Mouse (Mus musculus) left cerebral cortex, adult 11 months (tissue): ENCODE measurements around the gene Myo5c.

ENCODE experiments used
- DNase-seq: peaks from one replicate; pipeline ENCODE4 v3.0.0; 2022; ENCODE audit warnings: low spot score

The Myo5c gene

GRCm38 (mm10) chr9:75231841-75232746 lies at the start of gene Myo5c:
TSS of gene Myo5c (plus strand) at chr9:75232020.
- DNase-seq = no peak

DNA sequence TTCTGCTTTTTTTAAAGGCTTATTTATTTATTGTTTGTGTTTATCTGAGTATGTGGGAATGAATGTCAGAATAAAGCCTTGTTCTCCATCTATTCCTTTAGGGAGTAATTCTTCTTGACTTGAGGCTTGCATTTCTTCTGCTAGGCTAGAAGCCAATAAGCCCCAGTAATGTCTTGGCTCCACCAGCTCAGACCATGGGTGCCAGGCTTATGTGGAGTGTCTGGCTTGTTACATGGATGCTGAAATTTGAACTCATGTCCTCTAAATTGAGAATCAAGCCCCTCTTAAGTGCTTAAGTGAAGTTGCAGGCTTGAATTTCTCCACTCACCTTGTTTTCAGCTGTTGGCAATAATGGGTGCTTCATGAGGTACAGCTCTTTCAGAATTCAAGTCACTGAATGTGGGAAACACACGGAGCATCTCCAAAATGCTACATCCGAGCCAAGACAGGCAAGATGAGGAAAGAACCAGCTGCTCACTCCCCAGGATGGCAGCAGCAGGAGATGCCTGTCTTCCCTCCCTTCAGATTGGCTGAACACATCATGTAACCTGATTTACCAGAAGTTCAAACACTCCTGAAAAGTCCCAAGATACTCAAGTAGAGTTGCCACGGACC lies 44.1 kb upstream of the Myo5c start:
- DNase-seq = no peak

GRCm38 (mm10) chr9:75193858-75194257 lies 38.0 kb upstream of the Myo5c start:
- DNase-seq = no peak

GRCm38 (mm10) chr9:75196335-75196734 lies 35.5 kb upstream of the Myo5c start:
- peak; percentile 53 for DNase-seq

GRCm38 (mm10) chr9:75197297-75197696 lies 34.5 kb upstream of the Myo5c start:
- no peak for DNase-seq

GRCm38 (mm10) chr9:75201506-75201905 lies 30.3 kb upstream of the Myo5c start:
- no peak for DNase-seq

- no peak for DNase-seq
Measured at GRCm38 (mm10) chr9:75202036-75202435, 29.8 kb upstream of the Myo5c start.

DNA sequence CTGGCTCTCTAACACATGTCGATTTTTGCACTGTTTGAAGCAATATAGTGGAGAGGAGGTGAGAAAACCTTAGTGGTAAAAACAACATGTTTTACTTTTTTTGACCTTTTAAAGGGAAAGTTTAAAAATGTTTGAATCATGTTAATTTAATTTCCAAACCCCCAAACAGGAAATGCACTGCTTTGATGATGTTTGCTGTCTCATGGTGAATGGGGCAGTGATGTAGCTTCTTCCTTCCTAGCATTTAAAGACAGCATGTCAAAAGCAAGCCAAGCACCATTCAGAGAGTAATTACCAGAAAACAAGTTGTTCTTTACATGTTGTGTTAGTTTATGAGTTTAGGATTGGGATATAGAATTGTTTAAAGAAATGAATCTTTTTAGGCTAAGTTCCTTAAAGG lies 22.6 kb upstream of the Myo5c start:
- no peak for DNase-seq

- no peak for DNase-seq
Measured at GRCm38 (mm10) chr9:75210269-75210668, 21.6 kb upstream of the Myo5c start.

DNA sequence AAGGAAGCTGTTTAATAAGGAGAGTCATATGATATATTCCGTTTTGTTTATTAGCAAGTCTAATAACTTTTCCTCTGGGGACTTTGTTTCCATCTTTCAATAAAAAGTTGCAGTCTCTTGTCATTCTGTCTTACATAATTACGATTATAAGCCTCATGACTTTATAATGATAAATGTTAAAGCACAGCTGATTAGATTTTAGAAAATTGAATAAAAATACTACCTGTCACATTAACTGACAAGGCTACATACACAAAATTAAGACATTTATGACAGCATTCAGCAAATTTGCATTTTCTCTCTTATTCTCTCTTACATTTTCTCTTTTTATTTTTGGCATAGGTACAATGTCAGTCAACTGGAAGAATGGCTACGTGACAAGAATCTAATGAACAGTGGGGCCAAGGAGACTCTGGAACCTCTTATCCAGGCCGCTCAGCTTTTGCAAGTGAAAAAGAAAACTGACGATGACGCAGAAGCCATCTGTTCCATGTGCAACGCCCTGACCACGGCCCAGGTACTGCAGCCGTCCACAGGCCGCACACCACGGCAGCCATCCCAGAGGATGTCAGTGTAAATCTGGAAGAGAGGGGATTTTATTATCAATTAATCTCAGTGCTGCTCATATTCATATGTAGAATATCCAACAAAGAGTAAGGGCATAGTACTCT lies 16.9 kb upstream of the Myo5c start:
- DNase-seq = no peak

- DNase-seq = peak; percentile 67
Measured at GRCm38 (mm10) chr9:75219942-75220341, 11.9 kb upstream of the Myo5c start.

GRCm38 (mm10) chr9:75221420-75222287 lies 10.2 kb upstream of the Myo5c start:
- no peak for DNase-seq

GRCm38 (mm10) chr9:75232860-75233259 lies 1.0 kb downstream of the Myo5c start:
- no peak for DNase-seq

- no peak for DNase-seq
Measured at GRCm38 (mm10) chr9:75234271-75234741, 2.5 kb downstream of the Myo5c start.

- DNase-seq = no peak
Measured at GRCm38 (mm10) chr9:75234983-75235627, 3.3 kb downstream of the Myo5c start.

GRCm38 (mm10) chr9:75235696-75236095 lies 3.9 kb downstream of the Myo5c start:
- DNase-seq = no peak

- no peak for DNase-seq
Measured at GRCm38 (mm10) chr9:75236416-75237308, 4.8 kb downstream of the Myo5c start.

DNA sequence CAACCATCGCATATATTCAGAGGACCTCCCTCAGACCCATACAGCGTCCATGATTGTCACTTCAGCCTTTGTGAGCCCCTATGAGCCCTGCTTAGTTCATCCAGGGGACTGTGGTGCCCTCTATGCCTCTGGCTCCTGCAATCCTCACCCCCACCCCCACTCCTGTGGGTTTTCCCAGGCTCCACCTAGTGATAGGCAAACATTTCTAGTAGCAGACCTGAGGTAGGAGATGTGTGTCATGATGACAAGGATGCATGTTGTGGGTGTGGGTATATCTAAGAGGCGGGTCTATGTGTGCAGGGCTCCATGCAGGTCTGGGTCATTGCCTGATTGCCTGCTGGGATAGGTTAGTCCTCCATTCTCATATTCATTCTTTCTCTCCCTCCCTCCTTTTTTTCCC lies 6.4 kb downstream of the Myo5c start:
- no peak for DNase-seq

- DNase-seq = peak; percentile 53
Measured at GRCm38 (mm10) chr9:75243052-75243451, 11.2 kb downstream of the Myo5c start.

- no peak for DNase-seq
Measured at GRCm38 (mm10) chr9:75243730-75244406, 12.0 kb downstream of the Myo5c start.
